Mouse (Mus musculus) heart, embryonic 12.5 days (tissue): ENCODE measurements around the gene Ptprh. TPM values are rescaled to one million over a fixed set of nuclear protein-coding genes. Genes with fewer than 3 reads are reported as not detected.
A peak's percentile ranks its signal among the peaks of the same experiment; 100 is the strongest.

ENCODE experiments used
- ATAC-seq: fragments of 200-750 bp; cut with Nextera tagmentation; 2 replicates; pipeline ENCODE4 v1.8.0; 2017; ENCODE audit warnings: moderate TSS enrichment, moderate library complexity; ENCODE audit not compliant: insufficient number of reproducible peaks, low FRiP score
- H3K27ac ChIP-seq: fragments of 300-500 bp; sonication (generic); 2 replicates; pipeline ENCODE4 v1.5.1; 2016; ENCODE audit warnings: mild to moderate bottlenecking, moderate library complexity; ENCODE audit not compliant: poor library complexity, severe bottlenecking
- H3K27me3 ChIP-seq: fragments of 300-500 bp; sonication (generic); replicated peaks from 2 replicates; pipeline ENCODE4 v1.6.1; 2016; ENCODE audit warnings: mild to moderate bottlenecking, moderate library complexity
- H3K36me3 ChIP-seq: fragments of 300-500 bp; sonication (generic); 2 replicates; pipeline ENCODE4 v1.6.1; 2016; ENCODE audit warnings: mild to moderate bottlenecking, moderate library complexity
- H3K4me1 ChIP-seq: fragments of 300-500 bp; sonication (generic); replicated peaks from 2 replicates; pipeline ENCODE4 v1.6.1; 2016; ENCODE audit warnings: mild to moderate bottlenecking
- H3K4me2 ChIP-seq: fragments of 300-500 bp; sonication (generic); 2 replicates; pipeline ENCODE4 v1.6.1; 2016; ENCODE audit warnings: mild to moderate bottlenecking, moderate library complexity
- H3K4me3 ChIP-seq: fragments of 300-500 bp; sonication (generic); 2 replicates; pipeline ENCODE4 v1.5.1; 2016; ENCODE audit warnings: mild to moderate bottlenecking
- H3K9ac ChIP-seq: fragments of 300-500 bp; sonication (generic); 2 replicates; pipeline ENCODE4 v1.6.1; 2016; ENCODE audit warnings: mild to moderate bottlenecking, moderate library complexity
- H3K9me3 ChIP-seq: fragments of 300-500 bp; sonication (generic); replicated peaks from 2 replicates; pipeline ENCODE4 v1.6.1; 2016; ENCODE audit warnings: mild to moderate bottlenecking, moderate library complexity
- WGBS: fragments of 180-500 bp; shearing (Covaris S2); methylation state at CpG from one replicate; pipeline ENCODE4 v1.1.7; 2016; 5-methylcytosine and 5-hydroxymethylcytosine counted together
- microRNA-seq: library from miRNA; unstranded; fragments of <30 nt; microRNA quantifications from one replicate; pipeline ENCODE4, GENCODE M21; 2017
- polyA plus RNA-seq: library from polyadenylated mRNA; unstranded; fragments of >200 nt; fragmentation: Nextera tagmentation; extraction: Ambion mirVana; gene quantifications from 2 replicates; pipeline ENCODE4 v1.2.1, GENCODE M21; 2016

Ptprh gene
- polyA plus RNA-seq, 1 experiment from 2014 or later = not detected

DNA sequence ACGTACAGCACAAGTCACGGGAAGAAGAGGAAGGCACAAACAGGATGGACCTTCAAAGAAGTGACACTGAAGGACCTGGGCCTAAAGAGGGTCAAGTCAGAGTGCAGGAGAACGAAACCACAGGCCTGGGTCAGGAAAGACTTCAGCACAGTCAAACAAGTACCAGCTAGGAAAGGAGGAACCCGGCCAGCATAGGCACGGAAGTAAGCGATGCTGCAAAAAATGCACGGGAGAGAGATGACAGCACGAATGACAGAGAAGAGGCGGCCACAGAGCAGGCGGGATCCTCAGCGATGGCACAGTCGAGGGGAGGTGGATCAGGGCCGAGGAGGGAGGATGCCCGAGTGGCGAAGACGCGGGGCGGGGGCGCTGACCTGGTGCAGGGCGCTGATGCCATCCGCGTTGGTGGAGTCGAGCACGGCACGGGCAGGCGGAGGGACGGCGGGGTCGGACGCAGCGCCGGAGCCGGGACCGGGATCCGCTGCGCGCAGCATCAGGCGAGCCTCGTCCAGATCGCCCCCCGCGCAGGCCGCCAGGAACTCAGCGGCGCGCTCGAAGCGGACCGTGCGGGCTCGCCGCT, 102.9 kb downstream of the Ptprh start:
- H3K4me2 ChIP-seq = peak overlapping the region; percentile 83
- H3K9me3 ChIP-seq = no peaks in the 10 kb centered on the region
- under 1% methylated on average over 35 of the region's 52 CpGs for WGBS
- peak overlapping the region; percentile 89 for H3K27ac ChIP-seq
- peak overlapping the region; percentile 90 for H3K4me3 ChIP-seq
- H3K36me3 ChIP-seq = peaks cover 22% of the 10 kb centered on the region
- H3K4me1 ChIP-seq = peaks cover 51% of the 10 kb centered on the region
- peak; percentile 24 for ATAC-seq
- no peaks in the 10 kb centered on the region for H3K27me3 ChIP-seq
- peak overlapping the region; percentile 97 for H3K9ac ChIP-seq

DNA sequence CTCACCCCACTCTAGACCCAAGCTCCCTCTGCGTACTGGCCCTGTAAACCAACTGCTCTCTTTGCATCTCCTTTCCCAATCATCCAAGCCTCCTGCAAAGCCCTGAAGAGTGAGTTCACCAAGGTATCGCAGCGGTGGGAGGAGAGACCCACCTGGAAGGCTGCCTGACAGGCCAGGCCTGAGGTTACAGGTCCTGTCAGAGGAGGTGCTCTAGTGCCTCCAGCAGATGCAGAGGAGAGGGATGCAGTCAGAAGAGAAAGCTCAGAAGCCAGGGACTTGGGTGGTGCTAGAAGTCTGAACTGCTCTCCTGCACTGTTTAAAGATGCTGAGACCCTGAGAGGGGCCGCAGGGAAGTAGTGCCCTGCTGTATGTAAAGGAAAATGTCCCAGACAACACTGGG, 104.8 kb downstream of the Ptprh start:
- Histone ChIP-seq H3K4me2 (peak overlapping the region; percentile 83), H3K27me3 (no peaks in the 10 kb centered on the region), H3K4me1 (peaks cover 42% of the 10 kb centered on the region), H3K9me3 (no peaks in the 10 kb centered on the region), H3K36me3 (peaks cover 34% of the 10 kb centered on the region), H3K4me3 (0 out of 2 replicates have a peak overlapping the region, but pooled peaks have one; percentile 4), H3K9ac (peak overlapping the region; percentile 66; the same call in 1 of the 2 replicates), H3K27ac (peak overlapping the region; percentile 56)
- 65% methylated on average over 4 of the region's 4 CpGs for WGBS
- no peak for ATAC-seq

Small RNA genes within 50 kb of the gene (microRNA-seq; reads per million reads assigned to microRNA genes)
- gene Gm23577 = not detected

Other genes starting within 250 kb of the Ptprh start
- 0.47 and 1.3 TPM in 2 replicates for gene Gp6, start 206.3 kb downstream of the Ptprh start, polyA plus RNA-seq
- gene Rdh13, start 158.4 kb downstream of the Ptprh start, polyA plus RNA-seq = 27.5 and 27.6 TPM in 2 replicates
- 3.0 and 4.1 TPM in 2 replicates for gene Eps8l1, start 143.4 kb downstream of the Ptprh start, polyA plus RNA-seq
- gene Ppp1r12c, start 102.4 kb downstream of the Ptprh start, polyA plus RNA-seq = 50.2 and 53.9 TPM in 2 replicates
- gene Tnnt1, start 87.7 kb downstream of the Ptprh start, polyA plus RNA-seq = 543 and 550 TPM in 2 replicates
- gene Tnni3, start 79.8 kb downstream of the Ptprh start, polyA plus RNA-seq = 1,739 and 1,749 TPM in 2 replicates
- gene Dnaaf3, start 71.6 kb downstream of the Ptprh start, polyA plus RNA-seq = 0.54 and 0.83 TPM in 2 replicates
- 1.4 and 1.6 TPM in 2 replicates for gene Syt5, start 56.5 kb downstream of the Ptprh start, polyA plus RNA-seq
- gene Tmem86b, start 27.4 kb upstream of the Ptprh start, polyA plus RNA-seq = 3.2 and 3.7 TPM in 2 replicates
- gene Ppp6r1, start 55.0 kb upstream of the Ptprh start, polyA plus RNA-seq = 9.8 and 10.2 TPM in 2 replicates
- 78.2 and 84.7 TPM in 2 replicates for gene Hspbp1, start 81.0 kb upstream of the Ptprh start, polyA plus RNA-seq
- 1.0 and 1.7 TPM in 2 replicates for gene Brsk1, start 86.6 kb upstream of the Ptprh start, polyA plus RNA-seq
- gene Tmem150b, start 121.2 kb upstream of the Ptprh start, polyA plus RNA-seq = 0.08 TPM in 1 of 2 replicates, not detected in the other
- gene Kmt5c, start 136.1 kb upstream of the Ptprh start, polyA plus RNA-seq = 60.7 and 65.0 TPM in 2 replicates
- gene Cox6b2, start 149.1 kb upstream of the Ptprh start, polyA plus RNA-seq = 41.0 and 44.4 TPM in 2 replicates
- gene Fam71e2, start 167.3 kb upstream of the Ptprh start, polyA plus RNA-seq = not detected in 2 replicates
- gene Il11, start 178.8 kb upstream of the Ptprh start, polyA plus RNA-seq = 0.28 TPM in 1 of 2 replicates, not detected in the other
- not detected in 2 replicates for gene Tmem190, start 178.9 kb upstream of the Ptprh start, polyA plus RNA-seq
- gene Tmem238, start 185.6 kb upstream of the Ptprh start, polyA plus RNA-seq = 4.6 and 4.8 TPM in 2 replicates
- 279 and 284 TPM in 2 replicates for gene Rpl28, start 188.8 kb upstream of the Ptprh start, polyA plus RNA-seq
- 344 and 363 TPM in 2 replicates for gene Ube2s, start 208.5 kb upstream of the Ptprh start, polyA plus RNA-seq
- 0.05 TPM in 1 of 2 replicates, not detected in the other for gene Shisa7, start 240.7 kb upstream of the Ptprh start, polyA plus RNA-seq